Mouse (Mus musculus) hindlimb bud, embryonic 11.5 days (tissue): Measurements from ENCODE around the gene Ccdc89.

Experiments used
- DNase-seq: peaks from one replicate; pipeline ENCODE4 v3.0.0-alpha.2; 2012; ENCODE audit warnings: low read depth, low spot score; ENCODE audit errors: extremely low spot score

Ccdc89 gene

DNA sequence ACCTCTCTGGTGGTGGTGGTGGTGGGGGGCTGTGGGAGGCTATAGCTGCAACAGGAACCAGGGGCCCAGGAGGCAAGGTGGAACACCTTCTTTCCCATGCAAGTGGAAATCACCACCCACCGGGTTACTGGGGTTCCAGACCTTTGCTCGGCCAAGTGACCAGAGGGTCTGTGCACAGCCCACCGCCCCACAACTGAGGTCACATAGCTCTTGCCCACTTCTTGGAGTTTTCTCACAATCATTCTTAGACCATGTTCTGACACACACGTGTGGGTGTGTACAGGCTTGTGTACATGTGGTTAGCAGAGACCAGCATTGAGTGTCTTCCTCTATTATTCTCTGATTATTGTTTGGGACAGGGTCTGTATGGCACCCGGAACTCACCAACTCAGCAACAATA lies 35.1 kb downstream of the Ccdc89 start:
- no peak for DNase-seq

GRCm38 (mm10) chr7:90473511-90473910 lies 47.1 kb downstream of the Ccdc89 start:
- no peak for DNase-seq

DNA sequence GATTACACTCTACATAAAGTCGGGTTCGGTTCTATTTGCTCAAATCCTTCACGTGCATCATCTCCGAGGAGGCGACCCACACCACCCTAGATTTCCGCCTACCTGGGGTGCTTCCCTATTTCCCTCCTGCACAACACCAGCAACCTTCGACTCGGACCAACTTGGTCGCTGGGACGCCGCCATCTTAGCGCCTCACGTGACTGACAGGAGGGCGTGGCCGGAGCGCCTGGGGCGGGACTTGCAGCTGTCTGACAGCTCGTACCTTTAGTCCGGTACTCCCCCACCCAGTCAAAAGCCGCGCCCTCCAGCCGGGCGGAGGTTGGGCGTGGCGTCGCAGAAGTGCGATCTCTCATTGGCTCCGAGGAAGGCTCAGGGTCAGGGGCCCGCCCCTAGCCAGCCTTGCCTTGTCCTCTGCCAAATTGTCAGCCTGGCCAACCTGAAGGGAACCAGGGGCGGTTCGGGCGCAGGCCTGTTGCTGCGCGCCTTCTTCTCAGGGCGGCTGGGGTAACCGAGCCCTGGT lies 49.5 kb downstream of the Ccdc89 start, which contains the start of gene Tmem126b:
Gene Tmem126b, minus strand, starts transcription at position 209 of the 520 bp plus-strand sequence.
- DNase-seq = peak; percentile 95

- no peak for DNase-seq
Measured at GRCm38 (mm10) chr7:90476313-90477245, 50.2 kb downstream of the Ccdc89 start, which contains the start of gene Dlg2. Gene Dlg2, plus strand, starts transcription at chr7:90476672.
